Mouse (Mus musculus) spleen, adult 2 months (tissue): ENCODE measurements around the gene Homer2. TPM values are rescaled to one million over a fixed set of nuclear protein-coding genes. Genes with fewer than 3 reads are reported as not detected.

ENCODE experiments used
- DNase-seq, 2 experiments: peaks; one replicate each; pipeline versions ENCODE4 v3.0.0 to v3.0.0-alpha.2; 2012 to 2021; ENCODE audit warnings: low spot score in 2 of 2, low read depth in 1 of 2
- H3K27ac ChIP-seq: fragments of 200-500 bp; 2 replicates; pipeline ENCODE4 v1.5.1; 2012; ENCODE audit warnings: low read length, inconsistent platforms; ENCODE audit not compliant: insufficient read depth
- H3K27me3 ChIP-seq: fragments of 200-500 bp; 2 replicates; pipeline ENCODE4 v1.6.1; 2012; ENCODE audit warnings: mild to moderate bottlenecking, moderate library complexity, low read length, inconsistent platforms; ENCODE audit not compliant: control insufficient read depth, insufficient read depth
- H3K36me3 ChIP-seq: fragments of 200-500 bp; 2 replicates; pipeline ENCODE4 v1.6.1; 2012; ENCODE audit warnings: mild to moderate bottlenecking, low read length, inconsistent platforms; ENCODE audit not compliant: control insufficient read depth, insufficient read depth
- H3K4me1 ChIP-seq: fragments of 200-500 bp; 2 replicates; pipeline ENCODE4 v1.6.1; 2011; ENCODE audit warnings: inconsistent platforms; ENCODE audit not compliant: control insufficient read depth, insufficient read depth, insufficient read length
- H3K4me3 ChIP-seq: fragments of 200-500 bp; 2 replicates; pipeline ENCODE4 v1.5.1; 2011; ENCODE audit warnings: mild to moderate bottlenecking, inconsistent platforms; ENCODE audit not compliant: insufficient read depth, insufficient read length; ENCODE audit errors: extremely low read depth
- CTCF ChIP-seq: fragments of 200-500 bp; IDR thresholded peaks from 2 replicates; pipeline ENCODE4 v1.5.1; 2011; ENCODE audit warnings: mild to moderate bottlenecking, inconsistent platforms; ENCODE audit not compliant: insufficient read depth, insufficient read length, insufficient replicate concordance; ENCODE audit errors: extremely low read depth
- POLR2A ChIP-seq: fragments of 200-500 bp; IDR thresholded peaks from 2 replicates; pipeline ENCODE4 v1.6.1; 2011; ENCODE audit warnings: low read depth, low read length, inconsistent platforms
- WGBS: fragments of 180-500 bp; shearing (Covaris S2); methylation state at CpG from one replicate; pipeline ENCODE4 v1.1.7; 2018; 5-methylcytosine and 5-hydroxymethylcytosine counted together
- polyA plus RNA-seq: library from polyadenylated mRNA; depleted of rRNA; stranded (reverse); fragments of >200 nt; gene quantifications from 2 replicates; pipeline ENCODE4 v1.2.3, GENCODE M21; 2012

Homer2 gene
- polyA plus RNA-seq, 1 experiment: 0.95 TPM

GRCm38 (mm10) chr7:81565381-81566055 is 141.8 kb downstream of the Homer2 start:
- Histone ChIP-seq H3K27me3 (no peaks in the 10 kb centered on the region), H3K4me1 (no peaks in the 10 kb centered on the region), H3K27ac (no peak overlapping the region), H3K4me3 (no peak overlapping the region), H3K36me3 (no peaks in the 10 kb centered on the region)
- 85% methylated on average over 7 of the region's 7 CpGs for WGBS
- DNase-seq: no peak
- TF ChIP-seq POLR2A (no peak), CTCF (no peak)

DNA sequence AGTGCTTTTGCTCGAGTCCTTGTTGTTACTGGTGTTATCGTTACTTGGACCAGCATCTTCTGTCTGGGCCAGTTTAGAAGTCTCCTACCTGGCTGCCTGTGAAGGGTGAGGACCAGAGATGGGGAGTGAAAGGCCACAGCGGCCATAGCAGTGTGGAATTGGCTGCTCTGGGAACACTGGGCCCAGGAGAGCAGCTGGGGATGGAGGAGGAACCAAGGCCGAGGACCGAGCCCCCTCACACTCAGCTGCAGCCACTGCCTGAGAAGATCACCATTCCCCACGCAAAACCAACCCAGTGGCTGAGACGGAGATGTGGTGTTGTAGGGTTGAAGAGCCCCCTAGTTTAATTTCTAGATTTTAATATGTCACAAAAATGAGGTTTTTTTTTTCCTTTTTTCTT is 142.6 kb downstream of the Homer2 start:
- TF ChIP-seq CTCF (no peak), POLR2A (no peak)
- no peaks in the 10 kb centered on the region for H3K4me1 ChIP-seq
- DNase-seq: no peak
- WGBS: 80% methylated on average over 7 of the region's 7 CpGs
- no peak overlapping the region for H3K27ac ChIP-seq
- no peaks in the 10 kb centered on the region for H3K36me3 ChIP-seq
- H3K27me3 ChIP-seq: no peaks in the 10 kb centered on the region
- no peak overlapping the region for H3K4me3 ChIP-seq

GRCm38 (mm10) chr7:81563506-81564015 is 143.8 kb downstream of the Homer2 start:
- Histone ChIP-seq H3K4me3 (no peak overlapping the region), H3K36me3 (no peaks in the 10 kb centered on the region), H3K4me1 (no peaks in the 10 kb centered on the region), H3K27ac (no peak overlapping the region), H3K27me3 (no peaks in the 10 kb centered on the region)
- 85% methylated on average over 4 of the region's 4 CpGs for WGBS
- DNase-seq: no peak
- TF ChIP-seq POLR2A (no peak), CTCF (no peak)

DNA sequence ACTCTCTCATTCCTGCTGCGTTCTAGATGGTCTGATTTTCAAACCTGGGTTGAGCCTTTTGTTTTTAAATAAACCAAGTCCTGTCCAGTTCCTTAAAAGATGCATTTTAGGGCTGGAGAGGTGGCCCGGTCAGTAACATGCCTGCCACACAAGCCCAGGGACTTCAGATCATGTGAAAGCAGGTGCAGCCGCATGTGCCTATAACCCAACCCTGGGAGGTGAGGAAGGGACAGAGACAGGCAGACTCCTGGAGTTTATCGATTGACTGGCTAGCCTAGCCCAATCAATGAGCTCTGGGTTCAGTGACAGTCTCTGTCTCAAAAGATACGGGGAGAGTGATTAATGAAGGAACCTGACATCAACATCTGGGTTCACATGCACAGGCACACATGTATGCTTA is 146.1 kb downstream of the Homer2 start:
- H3K4me3 ChIP-seq: no peak overlapping the region
- no peak overlapping the region for H3K27ac ChIP-seq
- H3K4me1 ChIP-seq: no peaks in the 10 kb centered on the region
- 91% methylated on average over 5 of the region's 5 CpGs for WGBS
- no peak for DNase-seq
- no peaks in the 10 kb centered on the region for H3K27me3 ChIP-seq
- H3K36me3 ChIP-seq: no peaks in the 10 kb centered on the region
- TF ChIP-seq POLR2A (no peak), CTCF (no peak)

GRCm38 (mm10) chr7:81560101-81561049 is 147.0 kb downstream of the Homer2 start:
- 78% methylated on average over 8 of the region's 8 CpGs for WGBS
- no peak for DNase-seq
- no peak overlapping the region for H3K27ac ChIP-seq
- no peaks in the 10 kb centered on the region for H3K4me1 ChIP-seq
- H3K4me3 ChIP-seq: no peak overlapping the region
- H3K36me3 ChIP-seq: no peaks in the 10 kb centered on the region
- no peaks in the 10 kb centered on the region for H3K27me3 ChIP-seq
- TF ChIP-seq POLR2A: no peak
- no peak for TF ChIP-seq CTCF

GRCm38 (mm10) chr7:81559231-81559980 is 147.9 kb downstream of the Homer2 start:
- Histone ChIP-seq H3K27me3 (no peaks in the 10 kb centered on the region), H3K4me3 (no peak overlapping the region), H3K4me1 (no peaks in the 10 kb centered on the region), H3K36me3 (no peaks in the 10 kb centered on the region), H3K27ac (no peak overlapping the region)
- TF ChIP-seq CTCF (no peak), POLR2A (no peak)
- WGBS: 85% methylated on average over 14 of the region's 14 CpGs
- DNase-seq: no peak
